Mouse (Mus musculus) cortical plate, adult 2 months (tissue): ENCODE data around the gene Agpat2.

Source experiments
- CTCF ChIP-seq: fragments of 200-500 bp; IDR thresholded peaks from 2 replicates; pipeline ENCODE4 v1.5.1; 2011; ENCODE audit warnings: mild to moderate bottlenecking, control low read depth, low read length; ENCODE audit not compliant: insufficient read depth; ENCODE audit errors: extremely low read depth
- POLR2A ChIP-seq: fragments of 200-500 bp; IDR thresholded peaks from 2 replicates; pipeline ENCODE4 v1.6.1; 2011; ENCODE audit warnings: mild to moderate bottlenecking, low read length, control low read depth; ENCODE audit not compliant: insufficient read depth; ENCODE audit errors: extremely low read depth

- TF ChIP-seq POLR2A (no peak), CTCF (no peak)
Observed at GRCm38 (mm10) chr2:26560506-26560905, 43.7 kb downstream of the Agpat2 start.
